Mouse (Mus musculus) right cerebral cortex, postnatal 25 days (tissue): ENCODE results near the gene Gnai3.

Experiments used
- DNase-seq: peaks from one replicate; pipeline ENCODE4 v3.0.0; 2022

Gnai3 gene

DNA sequence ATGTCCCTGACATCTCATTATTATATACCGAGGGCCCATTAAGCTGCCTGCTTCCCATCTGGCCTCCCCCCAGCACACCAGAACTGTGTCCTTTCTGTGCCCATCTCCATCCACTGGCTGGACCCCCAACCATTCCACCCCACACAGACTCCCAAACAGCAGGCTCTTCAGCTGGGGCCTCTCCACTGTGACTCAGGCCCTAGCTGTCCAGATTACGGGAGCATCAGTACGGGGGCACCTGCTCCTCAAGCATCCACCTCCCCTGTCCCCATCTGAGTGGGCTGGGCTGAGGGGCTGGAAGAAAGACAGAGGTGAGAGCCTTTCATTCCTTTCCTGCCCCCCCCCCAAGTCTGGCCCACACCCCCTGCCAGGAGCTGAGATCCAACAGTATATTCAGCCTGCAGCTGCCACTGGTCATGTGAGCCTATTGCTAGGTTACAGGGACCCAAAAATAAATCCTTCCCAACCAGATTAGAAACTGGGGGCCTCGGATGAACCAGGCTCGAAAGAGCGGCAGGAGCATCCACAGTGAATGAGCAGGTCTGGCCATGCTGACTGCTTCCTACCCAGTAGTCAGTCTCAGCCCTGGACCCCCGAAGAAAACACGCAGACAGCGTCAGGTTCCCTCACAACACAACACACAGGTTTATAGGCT lies 12.6 kb upstream of the Gnai3 start:
- DNase-seq, result peak; percentile 70

DNA sequence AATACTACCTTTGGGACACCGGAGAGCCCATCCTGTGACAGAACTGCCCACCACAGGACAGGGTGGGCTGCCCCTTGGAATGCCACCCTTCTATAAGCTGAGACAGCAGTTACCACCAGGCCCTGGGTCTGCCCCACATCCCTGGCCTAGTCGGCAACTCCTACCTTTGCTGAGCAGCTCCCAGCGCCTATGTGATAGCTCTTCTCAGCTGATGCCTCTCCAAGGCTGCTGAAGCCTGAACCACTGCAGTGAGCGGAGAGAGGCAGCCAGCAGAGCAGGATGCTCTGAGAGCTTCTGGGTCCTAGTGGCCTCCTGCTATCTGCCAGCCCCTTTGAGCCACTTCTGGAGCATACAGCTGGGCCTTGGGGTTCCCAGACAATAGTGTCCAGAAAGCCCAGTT lies 8.7 kb upstream of the Gnai3 start, which contains the start of gene Gpr61:
Gene Gpr61, minus strand, starts transcription at position 227 of the 400 bp plus-strand sequence.
- peak; percentile 80 for DNase-seq

DNA sequence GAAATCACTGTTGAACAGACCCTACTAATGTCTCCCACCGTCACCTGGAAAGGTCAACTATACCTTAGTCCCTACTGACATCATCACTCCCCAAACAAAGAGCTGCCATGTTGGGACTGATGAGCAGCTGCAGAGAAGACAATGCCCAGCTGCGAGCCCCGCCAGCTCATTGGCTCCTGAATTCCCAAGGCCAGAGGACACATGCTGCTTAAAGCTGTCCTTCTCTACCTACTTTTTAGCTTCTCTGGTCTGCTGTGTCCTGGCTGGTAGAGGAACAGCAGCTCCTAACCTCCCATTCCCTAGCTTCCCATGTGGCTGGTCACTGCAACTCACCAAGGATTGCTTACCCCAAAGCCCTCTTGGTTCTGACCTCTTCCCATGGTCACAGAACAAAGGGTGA lies 6.3 kb upstream of the Gnai3 start:
- DNase-seq, result no peak

DNA sequence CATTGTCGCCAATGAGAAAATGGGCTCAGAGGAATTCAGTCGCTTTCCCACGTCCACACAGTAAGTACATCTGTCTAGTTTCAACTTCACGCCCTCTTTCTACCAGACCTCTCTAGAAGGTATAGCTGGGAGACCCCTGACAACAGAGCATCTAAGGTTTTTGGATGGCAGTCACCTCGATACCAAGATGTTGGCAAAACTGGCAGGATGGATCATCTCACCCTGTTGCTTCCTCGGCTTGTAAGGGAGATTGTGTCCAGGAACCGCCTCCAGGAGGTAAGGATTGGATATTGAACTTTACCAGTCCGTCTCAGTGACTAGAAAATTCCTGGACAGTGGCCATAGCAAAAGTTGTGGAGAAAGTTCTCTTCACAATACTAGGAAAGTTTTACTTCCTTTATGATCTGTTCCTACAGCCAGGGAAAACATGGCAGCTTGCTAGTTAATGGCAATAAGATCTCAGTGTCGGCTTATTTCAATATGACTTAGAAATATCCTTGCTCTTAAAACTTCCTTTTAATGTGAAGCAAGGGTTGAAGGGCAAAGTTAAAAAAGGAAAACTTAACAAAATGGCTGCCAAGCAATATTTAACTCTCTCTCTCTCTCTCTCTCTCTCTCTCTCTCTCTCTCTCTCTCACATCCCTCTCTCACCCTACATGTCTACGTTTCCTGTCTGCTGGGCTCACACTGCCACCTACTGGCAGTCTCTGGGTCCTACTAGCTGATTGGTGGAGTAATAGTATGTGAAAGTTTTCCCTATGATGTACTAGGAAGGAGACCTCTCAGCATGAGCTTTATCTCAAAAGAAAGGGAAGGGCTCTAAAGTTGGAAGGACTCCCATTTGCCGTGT lies 1.7 kb upstream of the Gnai3 start:
- peak; percentile 81 for DNase-seq

DNA sequence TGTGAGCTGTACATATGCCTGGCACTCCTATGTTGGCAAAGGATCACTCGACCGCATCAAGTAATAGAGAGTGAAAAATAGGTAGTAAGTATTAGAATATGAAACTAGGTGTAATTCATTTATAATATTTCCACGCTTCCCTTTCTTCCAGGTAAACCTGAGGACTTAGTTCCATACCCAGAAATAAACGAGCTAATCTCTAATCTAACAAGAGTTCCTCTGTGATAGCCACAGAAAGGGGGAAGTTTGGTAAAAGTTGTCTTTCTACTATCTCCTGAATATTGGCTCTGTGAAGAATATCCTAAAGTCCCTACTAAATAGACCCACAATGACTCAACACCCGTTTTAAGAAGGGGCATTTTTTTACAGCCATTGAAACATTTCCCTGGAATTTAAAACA lies 725 bp upstream of the Gnai3 start:
- no peak for DNase-seq

DNA sequence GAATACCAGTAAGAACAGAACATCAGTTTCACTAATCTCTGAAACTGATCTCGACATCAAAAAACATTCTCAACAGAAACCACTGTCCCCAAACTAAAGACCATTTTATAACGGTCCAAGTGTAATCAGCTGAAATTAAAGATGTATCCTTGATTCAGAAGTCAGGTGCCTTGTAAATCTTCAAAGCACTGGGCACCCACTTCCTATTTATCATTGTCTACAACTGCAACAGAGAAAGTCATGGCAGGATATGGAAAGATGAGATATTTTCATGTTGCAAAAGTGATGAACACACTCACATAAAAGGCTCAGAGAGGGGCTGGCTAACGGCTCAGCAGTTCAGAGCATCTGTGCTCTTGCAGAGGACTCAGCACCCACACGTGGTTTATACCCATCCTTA lies 5.2 kb downstream of the Gnai3 start:
- DNase-seq, result no peak

DNA sequence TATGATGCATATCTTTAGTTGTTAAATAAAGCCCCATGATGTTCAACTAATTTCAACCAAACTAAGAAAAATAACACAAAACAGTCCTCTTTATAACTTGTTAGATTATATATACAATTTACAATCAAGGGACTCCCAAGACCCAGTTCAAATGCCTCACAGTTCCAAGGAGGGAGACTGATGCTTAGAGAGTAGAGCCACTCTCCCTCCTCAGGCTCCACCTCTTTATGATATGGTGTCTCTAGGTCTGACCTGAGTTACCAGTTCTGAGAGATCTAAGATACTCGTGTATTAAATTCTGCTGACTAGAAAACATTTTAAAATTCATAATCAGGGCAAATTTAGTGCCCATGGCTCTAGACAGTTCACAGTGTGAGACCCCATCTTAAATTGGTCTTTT lies 6.8 kb downstream of the Gnai3 start:
- no peak for DNase-seq

DNA sequence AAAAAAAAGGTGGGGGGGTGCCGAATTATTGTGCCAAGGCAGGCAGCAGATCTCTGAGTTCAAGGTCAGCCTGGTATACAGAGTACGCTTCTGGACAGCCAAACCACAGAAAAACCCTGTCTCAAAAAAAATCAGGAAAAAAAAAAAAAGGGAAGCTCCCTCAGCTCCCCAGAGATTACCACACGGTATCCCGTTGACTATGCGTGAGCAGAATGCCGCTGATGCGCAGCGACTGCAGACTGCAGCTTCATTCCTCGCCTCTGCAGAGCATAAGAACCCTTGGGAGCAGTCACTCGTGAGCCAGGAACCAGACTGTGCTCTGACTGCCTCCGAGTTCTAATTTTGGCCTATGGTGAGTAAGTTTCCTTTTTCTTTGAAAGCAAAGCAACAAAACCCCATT lies 11.2 kb downstream of the Gnai3 start:
- peak; percentile 70 for DNase-seq

DNA sequence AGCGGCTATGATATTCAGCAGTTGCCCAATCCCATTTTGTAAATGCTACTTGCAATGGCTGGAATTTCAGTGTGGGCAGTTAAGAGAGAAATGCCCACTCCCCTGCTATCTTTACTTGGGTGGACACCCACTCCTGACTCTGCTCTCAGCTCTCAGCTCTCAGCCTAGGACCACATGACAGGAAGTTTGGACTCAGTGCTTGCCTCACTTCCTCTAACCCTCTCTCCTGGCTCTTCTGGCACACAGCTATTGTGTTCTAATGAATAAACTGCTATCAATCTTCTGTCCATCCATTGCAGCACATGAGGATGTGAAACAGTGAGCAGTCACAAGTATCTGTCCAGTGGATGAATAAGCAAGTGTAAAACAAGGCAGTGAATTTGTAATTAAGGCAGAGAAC lies 13.5 kb downstream of the Gnai3 start:
- no peak for DNase-seq

DNA sequence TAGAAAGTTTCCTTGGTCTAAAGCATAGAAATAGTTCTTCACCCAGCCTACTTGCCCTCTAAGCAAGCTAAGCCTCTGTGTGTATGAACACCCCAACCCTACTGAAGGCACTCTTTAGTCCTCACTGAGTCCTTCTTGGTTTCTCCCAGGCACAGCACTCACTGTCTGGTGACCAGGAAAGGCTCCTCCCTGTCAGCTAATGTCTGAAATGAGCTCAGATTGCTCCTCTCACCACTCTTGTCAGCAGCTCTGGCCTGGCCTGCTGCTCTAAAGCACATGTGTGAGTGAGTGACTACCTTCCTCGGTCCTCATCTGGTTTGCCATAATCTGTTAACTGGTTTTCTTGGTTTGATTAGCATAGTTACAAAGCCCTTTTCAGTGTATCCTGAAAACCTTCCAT lies 14.1 kb downstream of the Gnai3 start:
- DNase-seq, result no peak

DNA sequence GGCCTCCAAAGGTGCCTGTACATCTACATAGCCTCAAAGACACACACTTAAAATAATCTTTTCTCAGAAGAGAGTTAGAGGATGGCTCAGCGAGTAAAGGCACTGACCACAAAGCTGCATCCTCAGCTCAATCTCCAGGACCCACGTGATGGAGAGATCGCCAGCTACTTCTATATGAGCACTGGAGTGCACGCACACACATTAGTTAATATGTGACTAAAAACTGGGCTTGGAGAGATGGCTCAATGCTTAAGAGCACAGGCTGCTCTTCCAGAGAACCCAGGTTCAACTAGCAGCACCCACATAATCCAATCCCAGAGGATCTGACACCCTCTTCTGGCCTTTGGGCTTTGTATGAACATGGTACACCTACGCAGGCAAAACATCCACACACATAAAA lies 14.7 kb downstream of the Gnai3 start:
- DNase-seq, result no peak

DNA sequence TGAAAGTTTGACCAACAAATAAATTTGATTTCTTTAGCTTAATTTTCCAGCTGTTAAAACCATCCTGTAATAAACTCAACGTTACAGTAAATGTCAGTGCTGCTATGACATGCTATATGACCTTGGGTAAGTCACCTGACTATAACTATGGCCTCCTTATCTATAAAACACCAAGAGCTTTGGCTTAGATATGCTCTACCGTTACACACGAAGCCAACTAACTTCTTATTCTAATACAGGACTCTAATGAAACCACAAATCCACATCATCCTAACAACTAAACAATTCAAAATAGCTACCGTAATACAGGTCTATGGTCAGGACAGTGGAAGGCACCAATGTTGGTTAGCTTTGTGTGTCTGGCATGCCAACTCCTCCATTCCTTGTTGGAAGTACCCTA lies 16.1 kb downstream of the Gnai3 start:
- DNase-seq, result no peak

DNA sequence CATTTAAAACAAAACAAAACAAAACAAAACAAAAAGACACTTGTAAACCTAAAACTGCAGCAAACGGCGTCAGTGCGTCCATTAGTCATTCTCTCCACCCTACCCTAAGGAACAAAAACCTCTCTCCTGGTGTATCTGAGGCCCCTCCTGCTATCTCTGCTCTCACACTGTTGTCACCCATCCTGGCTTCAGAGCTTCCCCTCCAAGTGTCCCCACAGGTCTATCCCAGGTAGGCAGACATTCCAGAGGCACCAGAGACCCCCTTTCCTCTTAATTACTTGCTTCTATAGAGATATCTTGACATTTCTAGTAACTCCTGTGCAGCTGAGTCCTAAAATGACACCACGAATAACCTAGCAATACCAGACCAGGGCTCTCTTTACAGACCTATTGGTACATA lies 16.6 kb downstream of the Gnai3 start:
- no peak for DNase-seq

DNA sequence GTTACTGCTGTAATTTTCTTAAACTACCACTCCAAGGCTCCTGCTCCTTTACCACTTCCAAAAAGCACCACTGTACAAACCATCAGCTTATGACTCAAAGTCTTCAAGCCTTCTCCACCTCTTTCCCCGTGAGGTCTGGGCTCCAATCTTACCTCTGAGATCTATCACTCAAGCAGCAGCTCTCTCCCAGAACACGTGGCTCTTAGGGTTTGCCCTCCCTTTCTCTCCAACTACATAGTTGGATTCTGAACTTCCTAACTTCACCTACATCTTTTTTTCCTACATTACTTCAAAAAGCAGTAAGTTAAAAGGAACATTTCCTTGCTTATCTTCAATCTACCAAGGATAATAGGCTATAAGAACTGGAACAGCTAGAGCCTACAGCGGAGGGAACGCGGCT lies 17.4 kb downstream of the Gnai3 start:
- no peak for DNase-seq

DNA sequence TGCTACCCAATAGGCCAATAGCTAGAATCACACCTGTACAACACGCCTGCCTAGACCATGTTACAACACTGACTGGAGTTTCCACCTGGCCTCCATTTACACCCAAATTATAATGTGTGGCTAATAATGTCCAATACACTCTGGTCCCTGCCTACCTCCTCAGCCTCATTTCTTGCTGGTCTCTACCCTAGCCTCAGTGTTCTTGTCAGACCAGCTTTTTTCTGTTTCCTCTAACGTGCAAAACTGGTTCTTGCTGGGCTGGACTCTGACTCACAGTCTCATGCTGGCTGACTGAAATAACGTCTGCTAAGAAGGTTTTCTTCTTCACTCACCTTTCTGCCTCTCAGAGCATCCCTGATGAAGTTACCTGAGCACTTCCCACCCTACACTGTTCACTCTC lies 19.6 kb downstream of the Gnai3 start:
- no peak for DNase-seq

DNA sequence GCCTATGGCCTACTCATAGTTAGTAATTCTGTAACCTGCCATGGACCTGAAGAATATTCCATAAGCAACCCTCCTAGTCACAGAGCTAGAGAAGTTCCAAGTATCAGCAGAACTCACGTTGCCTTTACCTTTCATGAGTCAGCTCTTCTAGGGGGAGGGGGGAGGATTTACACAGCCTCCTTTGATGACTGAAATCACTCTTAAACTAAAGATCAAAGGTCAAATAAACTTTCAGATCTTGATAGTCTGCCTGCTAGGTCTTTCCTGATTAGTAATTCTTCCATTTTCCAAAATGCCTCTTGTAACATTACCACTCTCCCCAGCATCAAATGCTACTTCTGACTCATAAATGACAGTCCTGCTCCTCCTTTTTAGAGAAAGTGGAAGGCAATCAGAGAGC lies 21.8 kb downstream of the Gnai3 start:
- DNase-seq, result no peak

DNA sequence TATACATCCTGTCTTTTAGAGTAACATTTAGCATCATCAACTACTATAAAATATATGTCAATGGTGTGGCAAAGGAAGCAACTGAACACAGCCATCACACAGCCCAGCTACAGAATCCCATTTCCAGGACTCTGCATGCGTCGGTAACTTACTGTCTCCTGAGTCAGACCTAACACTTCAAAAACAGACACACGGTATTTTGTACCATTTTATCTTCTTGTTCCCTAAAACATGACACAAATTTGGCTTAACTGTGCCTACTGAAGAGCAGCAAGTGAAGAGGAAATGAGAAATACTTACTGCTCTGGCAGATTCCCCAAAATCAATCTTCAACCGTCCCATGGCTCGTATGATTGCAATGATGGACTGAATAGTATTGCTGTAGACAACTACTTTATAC lies 22.7 kb downstream of the Gnai3 start:
- DNase-seq, result no peak

DNA sequence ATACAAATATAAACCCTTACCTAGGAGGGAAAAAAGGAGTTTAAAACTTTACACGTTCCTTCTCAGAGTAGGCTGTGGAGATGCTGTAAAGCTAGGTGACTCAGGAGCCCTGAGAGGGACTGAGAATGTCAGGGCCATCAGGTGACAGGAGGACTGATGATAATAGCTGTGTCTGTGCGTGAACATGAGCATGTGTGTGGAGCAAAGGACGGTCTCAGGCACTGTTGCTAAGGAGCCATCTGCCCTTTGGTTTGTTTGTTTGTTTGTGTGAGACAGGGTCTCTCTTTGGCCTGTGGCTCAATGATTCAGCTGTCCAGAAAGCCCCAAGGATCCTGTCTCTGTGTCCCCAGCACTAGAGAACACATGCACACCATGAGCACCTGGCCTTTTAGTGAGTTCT lies 24.8 kb downstream of the Gnai3 start:
- no peak for DNase-seq

DNA sequence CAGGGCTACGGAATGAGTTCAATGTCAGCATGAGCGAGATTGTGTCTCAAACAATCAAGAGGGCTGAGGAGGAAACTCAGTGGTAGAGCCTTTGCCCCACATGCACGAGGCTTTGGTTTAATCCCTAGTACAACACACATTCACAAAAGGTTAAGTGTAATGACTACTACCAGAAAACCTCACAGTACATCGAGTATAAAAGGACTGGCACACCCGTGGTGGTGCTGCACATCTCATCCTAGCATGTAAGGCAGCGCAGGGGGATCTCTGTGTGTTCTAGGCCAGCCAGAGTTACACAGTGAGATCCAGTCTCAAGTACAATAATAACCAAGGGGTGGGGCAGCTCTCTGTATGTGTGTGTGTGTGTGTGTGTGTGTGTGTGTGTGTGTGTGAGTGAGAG lies 28.5 kb downstream of the Gnai3 start:
- DNase-seq, result no peak

DNA sequence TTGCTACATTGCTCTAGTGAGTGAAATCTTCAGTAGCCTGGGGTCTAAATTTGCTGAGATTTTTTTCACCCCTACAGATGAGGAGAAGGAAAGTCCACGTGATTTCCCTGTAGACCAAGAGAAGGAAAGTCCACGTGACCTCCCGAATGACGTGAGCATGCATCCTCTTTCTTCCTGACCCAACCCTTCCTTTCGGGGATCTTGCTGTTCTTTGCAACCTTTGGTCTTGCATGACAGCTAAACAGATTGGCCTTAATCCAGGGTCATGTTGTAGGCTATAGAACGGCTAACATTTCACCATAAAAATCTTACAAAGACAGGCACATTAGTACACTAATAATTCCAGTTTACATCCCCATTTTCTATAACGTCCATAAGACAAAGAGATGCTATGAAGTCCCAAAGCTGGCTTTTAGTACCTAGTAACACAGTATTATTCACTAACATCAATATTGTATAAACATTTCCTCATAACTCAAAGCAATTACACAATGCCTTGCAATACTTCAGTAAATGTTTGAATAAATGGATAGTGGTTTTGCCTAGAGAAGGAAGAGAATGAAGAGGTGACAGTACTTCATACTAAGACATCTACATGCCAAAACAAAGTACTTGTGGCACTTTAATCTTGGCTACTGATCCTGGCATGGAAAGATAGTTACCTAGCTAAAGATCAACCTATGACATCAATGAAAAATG lies 32.2 kb downstream of the Gnai3 start:
- no peak for DNase-seq

DNA sequence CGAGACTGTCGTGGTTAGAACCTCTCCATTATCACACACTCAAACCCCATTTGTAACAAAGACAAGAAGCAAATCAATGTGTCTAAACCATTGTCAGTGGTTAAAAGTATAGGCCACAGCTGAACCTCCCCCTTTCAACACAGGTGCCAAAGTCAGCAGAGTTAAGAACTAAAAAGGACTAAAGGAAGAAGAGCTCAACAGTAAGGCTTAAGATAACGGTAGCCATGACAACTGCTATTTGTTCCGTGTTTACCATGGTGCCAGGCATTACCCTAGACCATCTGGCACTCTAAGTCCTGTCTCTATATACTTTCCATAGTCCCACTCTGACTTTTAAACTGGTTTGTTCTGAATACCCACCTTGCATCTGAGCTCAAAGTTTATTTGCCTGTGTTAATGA lies 33.3 kb downstream of the Gnai3 start:
- no peak for DNase-seq

DNA sequence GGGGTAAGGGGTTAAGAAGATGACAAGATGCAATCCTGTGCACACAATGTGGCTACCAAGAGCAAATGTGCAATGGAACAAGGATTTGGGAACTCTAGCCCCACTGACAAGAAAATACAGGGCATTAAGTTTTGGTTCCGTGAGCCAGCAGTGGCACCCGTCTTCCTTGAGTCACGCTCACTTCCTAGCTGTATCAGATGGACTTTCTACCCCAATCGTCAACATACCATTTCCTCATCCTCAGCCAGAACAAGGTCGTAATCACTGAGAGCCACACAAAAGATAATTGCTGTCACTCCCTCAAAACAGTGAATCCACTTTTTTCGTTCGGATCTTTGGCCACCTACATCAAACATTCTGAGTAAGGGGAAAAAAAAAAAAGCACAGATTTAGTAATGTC lies 33.7 kb downstream of the Gnai3 start:
- no peak for DNase-seq

DNA sequence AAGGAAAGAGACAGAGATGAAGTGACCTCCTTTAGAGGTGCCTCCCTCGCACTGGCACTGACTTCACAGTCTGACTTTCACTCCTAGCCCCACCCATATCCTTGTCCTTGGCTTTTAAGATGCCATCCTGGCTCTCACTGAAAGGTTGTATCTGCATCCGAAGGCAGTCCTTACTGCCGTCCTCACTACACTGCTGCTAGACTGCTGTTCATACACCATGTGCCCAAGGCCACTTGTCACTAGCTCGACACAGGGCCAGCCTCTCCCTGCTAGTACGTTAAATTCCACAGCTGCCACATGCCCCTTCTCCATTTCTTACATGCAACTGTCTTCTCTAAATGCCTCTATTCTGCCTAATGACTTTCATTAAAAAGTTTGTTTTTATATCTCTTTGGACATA lies 34.6 kb downstream of the Gnai3 start:
- DNase-seq, result no peak

DNA sequence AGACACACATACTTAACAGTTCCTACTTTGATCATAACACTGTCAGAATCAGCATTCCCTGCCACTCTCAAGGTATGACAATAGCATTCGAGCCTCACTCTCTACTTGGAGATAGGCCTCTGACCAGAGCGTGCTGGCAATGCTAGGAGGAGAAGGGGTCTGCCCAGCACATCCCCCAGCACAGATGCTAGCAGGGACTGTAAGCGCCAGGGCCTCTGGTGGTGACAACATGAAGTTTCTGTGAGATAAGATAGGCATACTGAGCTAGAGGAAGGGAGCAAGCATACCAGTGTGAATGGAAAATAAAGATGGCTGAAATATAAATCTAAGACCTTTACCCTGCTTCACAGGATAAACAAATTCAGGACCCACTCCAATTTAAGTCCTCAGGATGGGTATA lies 40.7 kb downstream of the Gnai3 start:
- no peak for DNase-seq
